Mouse (Mus musculus) neural tube, embryonic 12.5 days (tissue): Measurements from ENCODE around the gene D630045J12Rik. TPM values are rescaled to one million over a fixed set of nuclear protein-coding genes. Genes with fewer than 3 reads are reported as not detected.

Source experiments
- ATAC-seq: fragments of 200-750 bp; cut with Nextera tagmentation; 2 replicates; pipeline ENCODE4 v1.8.0; 2017; ENCODE audit warnings: low read depth, mild to moderate bottlenecking, moderate TSS enrichment, moderate library complexity; ENCODE audit not compliant: low FRiP score
- H3K27ac ChIP-seq: fragments of 300-500 bp; sonication (generic); 2 replicates; pipeline ENCODE4 v1.5.1; 2016
- H3K27me3 ChIP-seq: fragments of 300-500 bp; sonication (generic); replicated peaks from 2 replicates; pipeline ENCODE4 v1.6.1; 2016; ENCODE audit warnings: mild to moderate bottlenecking
- H3K36me3 ChIP-seq: fragments of 300-500 bp; sonication (generic); 2 replicates; pipeline ENCODE4 v1.6.1; 2016; ENCODE audit warnings: mild to moderate bottlenecking
- H3K4me1 ChIP-seq: fragments of 300-500 bp; sonication (generic); 2 replicates; pipeline ENCODE4 v1.6.1; 2016
- H3K4me2 ChIP-seq: fragments of 300-500 bp; sonication (generic); replicated peaks from 2 replicates; pipeline ENCODE4 v1.6.1; 2016; ENCODE audit warnings: mild to moderate bottlenecking
- H3K4me3 ChIP-seq: fragments of 300-500 bp; sonication (generic); 2 replicates; pipeline ENCODE4 v1.5.1; 2016
- H3K9ac ChIP-seq: fragments of 300-500 bp; sonication (generic); 2 replicates; pipeline ENCODE4 v1.6.1; 2016; ENCODE audit warnings: mild to moderate bottlenecking
- H3K9me3 ChIP-seq: fragments of 300-500 bp; sonication (generic); 2 replicates; pipeline ENCODE4 v1.6.1; 2016; ENCODE audit warnings: mild to moderate bottlenecking
- WGBS: fragments of 180-500 bp; shearing (Covaris S2); methylation state at CpG from one replicate; pipeline ENCODE4 v1.1.7; 2016; 5-methylcytosine and 5-hydroxymethylcytosine counted together
- polyA plus RNA-seq: library from polyadenylated mRNA; unstranded; fragments of >200 nt; fragmentation: Nextera tagmentation; extraction: Ambion mirVana; gene quantifications from 2 replicates; pipeline ENCODE4 v1.2.1, GENCODE M21; 2016

The D630045J12Rik gene
- polyA plus RNA-seq, 1 experiment from 2014 or later = 13.3 TPM

DNA sequence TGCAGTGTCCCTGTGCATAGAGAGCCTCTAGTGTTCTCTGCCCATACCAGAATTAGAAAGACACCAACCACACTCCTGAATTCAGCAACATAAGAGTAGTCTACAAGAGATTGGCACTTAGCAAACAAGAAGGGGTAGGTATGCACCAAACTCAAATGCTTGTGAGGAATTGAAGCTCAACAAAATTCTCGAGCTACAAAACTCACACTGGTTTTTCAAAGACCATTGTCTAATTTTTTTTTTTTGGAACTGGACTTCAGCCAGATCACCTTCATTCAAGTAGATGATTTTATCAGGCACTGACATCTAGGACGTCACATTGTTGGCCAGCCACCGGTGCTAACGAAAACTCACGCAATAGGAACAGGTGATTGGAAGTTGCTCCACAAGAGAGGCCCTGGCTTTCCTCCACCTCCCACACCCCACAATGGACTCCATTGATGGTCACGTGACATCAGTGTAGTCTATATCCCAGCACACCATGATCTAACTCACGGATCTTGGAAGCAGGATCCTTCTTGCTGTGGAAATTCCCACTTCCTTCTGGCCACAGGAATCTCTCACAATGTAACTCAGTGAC lies 151.5 kb downstream of the D630045J12Rik start:
- no peaks in the 10 kb centered on the region for H3K36me3 ChIP-seq
- 93% methylated on average over 7 of the region's 7 CpGs for WGBS
- no peaks in the 10 kb centered on the region for H3K27me3 ChIP-seq
- H3K9me3 ChIP-seq = no peaks in the 10 kb centered on the region
- no peak overlapping the region for H3K4me2 ChIP-seq
- no peak for ATAC-seq
- no peak overlapping the region for H3K27ac ChIP-seq
- no peak overlapping the region for H3K4me3 ChIP-seq
- no peak overlapping the region for H3K9ac ChIP-seq
- no peaks in the 10 kb centered on the region for H3K4me1 ChIP-seq

DNA sequence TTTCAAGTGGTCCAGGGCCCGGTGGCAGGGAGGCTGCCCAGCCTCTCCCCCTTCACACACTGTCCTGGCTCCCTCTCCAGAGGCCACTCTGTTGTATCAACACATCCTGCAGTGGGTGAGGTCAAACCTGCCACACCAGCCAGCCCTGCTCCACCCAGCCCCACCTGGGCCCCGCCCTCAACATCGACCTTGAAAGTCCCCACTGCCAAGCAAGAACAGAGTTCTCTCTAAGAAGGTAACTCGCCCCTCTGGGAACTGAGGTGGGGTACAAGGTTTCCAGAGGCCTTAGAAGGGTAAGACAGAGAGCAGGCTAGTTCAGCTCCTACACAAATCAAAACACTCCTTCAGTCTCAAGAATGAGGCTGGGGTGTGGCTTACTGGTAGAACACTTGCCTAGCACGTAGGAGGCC lies 156.8 kb downstream of the D630045J12Rik start:
- Histone ChIP-seq H3K4me1 (no peaks in the 10 kb centered on the region), H3K27me3 (no peaks in the 10 kb centered on the region), H3K4me3 (no peak overlapping the region), H3K27ac (no peak overlapping the region), H3K4me2 (no peak overlapping the region), H3K9me3 (no peaks in the 10 kb centered on the region), H3K36me3 (no peaks in the 10 kb centered on the region), H3K9ac (no peak overlapping the region)
- 72% methylated on average over 5 of the region's 5 CpGs for WGBS
- no peak for ATAC-seq

DNA sequence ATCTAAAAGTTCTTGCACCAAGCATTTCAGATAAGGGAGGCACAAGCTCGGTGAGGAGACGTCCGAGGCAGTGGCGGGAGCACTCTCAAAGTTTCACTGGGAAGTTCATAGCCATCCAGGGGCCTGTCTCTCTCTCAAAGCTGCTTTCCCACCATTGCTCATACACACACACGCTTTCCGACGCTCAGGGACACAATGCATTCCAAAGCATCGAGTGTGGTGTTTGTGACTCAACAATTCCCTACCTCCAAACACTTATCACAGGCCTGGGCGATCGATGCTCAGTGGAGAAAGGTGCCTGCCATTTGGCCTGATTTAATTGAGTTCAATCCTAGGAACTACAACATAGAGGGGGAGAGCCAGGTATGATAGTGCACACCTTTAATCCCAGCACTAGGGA lies 159.1 kb downstream of the D630045J12Rik start:
- Histone ChIP-seq H3K36me3 (no peaks in the 10 kb centered on the region), H3K9me3 (no peaks in the 10 kb centered on the region), H3K27ac (no peak overlapping the region), H3K4me1 (no peaks in the 10 kb centered on the region), H3K27me3 (no peaks in the 10 kb centered on the region), H3K4me3 (no peak overlapping the region), H3K4me2 (no peak overlapping the region), H3K9ac (no peak overlapping the region)
- WGBS = 90% methylated on average over 10 of the region's 10 CpGs
- no peak for ATAC-seq

DNA sequence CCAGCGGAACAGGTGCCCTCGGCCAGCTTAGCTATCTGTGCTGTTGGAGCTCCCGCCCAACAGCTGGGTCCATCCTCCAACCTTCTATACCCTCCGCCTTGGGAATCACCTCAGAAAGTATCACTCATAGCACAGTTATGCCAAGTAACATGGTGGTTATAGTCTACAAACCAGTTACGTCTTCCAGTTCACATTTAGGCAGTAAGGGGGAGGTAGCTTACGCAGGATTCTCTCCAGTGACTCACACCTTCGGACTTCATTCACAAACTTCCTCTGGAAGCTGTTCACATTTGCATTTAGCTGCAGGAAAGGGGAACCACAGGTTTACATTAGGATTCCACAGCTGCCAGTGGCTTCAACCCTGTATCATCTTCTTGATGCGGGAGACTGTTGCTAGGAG lies 161.3 kb downstream of the D630045J12Rik start:
- no peak overlapping the region for H3K4me2 ChIP-seq
- no peak for ATAC-seq
- 95% methylated on average over 8 of the region's 8 CpGs for WGBS
- H3K36me3 ChIP-seq = no peaks in the 10 kb centered on the region
- no peak overlapping the region for H3K9ac ChIP-seq
- no peaks in the 10 kb centered on the region for H3K9me3 ChIP-seq
- H3K4me3 ChIP-seq = no peak overlapping the region
- H3K27ac ChIP-seq = no peak overlapping the region
- H3K4me1 ChIP-seq = no peaks in the 10 kb centered on the region
- H3K27me3 ChIP-seq = no peaks in the 10 kb centered on the region

DNA sequence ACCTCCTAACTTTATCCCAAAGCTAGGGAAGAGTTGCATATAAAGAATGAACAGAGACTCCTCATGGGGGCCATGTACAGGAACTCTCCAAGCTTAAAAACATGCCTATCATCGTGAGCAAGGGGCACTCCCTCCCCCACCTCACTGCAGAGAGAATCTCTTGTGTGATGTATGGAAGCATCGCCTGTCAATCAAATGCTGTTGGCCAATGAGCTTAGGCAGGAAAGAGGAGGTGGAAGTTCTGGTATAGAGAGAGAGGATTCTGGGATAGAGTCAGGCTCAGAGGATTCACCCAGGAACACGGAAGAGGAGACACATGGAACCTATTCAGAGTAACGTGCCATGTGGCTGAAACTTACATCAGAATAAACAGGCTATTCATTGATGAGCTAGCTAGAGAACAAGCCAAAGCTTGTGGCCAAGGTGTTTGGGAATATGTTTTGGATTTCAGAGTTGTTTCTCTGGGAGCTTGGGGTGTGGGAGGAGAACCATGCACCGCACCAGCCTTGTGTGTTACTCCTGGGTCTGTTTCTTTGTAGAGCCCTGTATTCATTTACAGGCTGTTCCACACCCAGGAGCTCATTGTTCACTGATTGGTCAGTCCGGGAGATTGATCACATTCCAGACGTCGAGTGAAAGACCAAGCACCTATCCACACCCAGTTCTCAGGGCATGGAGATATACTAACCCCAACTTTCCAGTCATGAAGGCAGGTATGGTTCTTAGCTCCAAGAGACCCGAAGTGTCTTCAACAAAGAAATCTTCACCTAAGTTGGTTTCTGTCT lies 166.4 kb downstream of the D630045J12Rik start:
- Histone ChIP-seq H3K4me2 (no peak overlapping the region), H3K4me1 (no peaks in the 10 kb centered on the region), H3K27me3 (no peaks in the 10 kb centered on the region), H3K27ac (no peak overlapping the region), H3K36me3 (no peaks in the 10 kb centered on the region), H3K9ac (no peak overlapping the region), H3K9me3 (no peaks in the 10 kb centered on the region), H3K4me3 (no peak overlapping the region)
- no peak for ATAC-seq
- 84% methylated on average over 9 of the region's 9 CpGs for WGBS

DNA sequence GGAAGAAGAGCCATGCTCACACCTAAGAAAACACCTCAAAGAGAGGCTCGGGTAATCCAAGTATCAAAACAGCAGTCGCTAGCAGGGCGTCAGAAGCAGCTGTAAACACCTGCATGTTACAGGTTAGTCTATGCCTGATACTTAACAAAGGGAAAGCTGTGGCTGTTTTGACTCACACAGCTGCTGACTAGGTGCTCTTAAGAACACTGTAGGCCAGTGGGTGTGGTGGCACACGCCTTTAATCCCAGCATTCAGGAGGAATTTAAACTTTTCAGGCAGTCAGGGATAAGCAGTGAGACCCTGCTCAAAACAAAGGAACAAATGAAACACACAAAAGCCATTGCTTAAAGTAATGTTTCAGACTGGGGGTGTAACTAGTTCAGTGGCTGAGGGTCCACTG lies 170.6 kb downstream of the D630045J12Rik start:
- Histone ChIP-seq H3K27ac (no peak overlapping the region), H3K4me3 (no peak overlapping the region), H3K9ac (no peak overlapping the region), H3K27me3 (no peaks in the 10 kb centered on the region), H3K36me3 (no peaks in the 10 kb centered on the region), H3K9me3 (no peaks in the 10 kb centered on the region), H3K4me1 (no peaks in the 10 kb centered on the region), H3K4me2 (no peak overlapping the region)
- no peak for ATAC-seq
- WGBS = 54% methylated on average over 4 of the region's 4 CpGs

DNA sequence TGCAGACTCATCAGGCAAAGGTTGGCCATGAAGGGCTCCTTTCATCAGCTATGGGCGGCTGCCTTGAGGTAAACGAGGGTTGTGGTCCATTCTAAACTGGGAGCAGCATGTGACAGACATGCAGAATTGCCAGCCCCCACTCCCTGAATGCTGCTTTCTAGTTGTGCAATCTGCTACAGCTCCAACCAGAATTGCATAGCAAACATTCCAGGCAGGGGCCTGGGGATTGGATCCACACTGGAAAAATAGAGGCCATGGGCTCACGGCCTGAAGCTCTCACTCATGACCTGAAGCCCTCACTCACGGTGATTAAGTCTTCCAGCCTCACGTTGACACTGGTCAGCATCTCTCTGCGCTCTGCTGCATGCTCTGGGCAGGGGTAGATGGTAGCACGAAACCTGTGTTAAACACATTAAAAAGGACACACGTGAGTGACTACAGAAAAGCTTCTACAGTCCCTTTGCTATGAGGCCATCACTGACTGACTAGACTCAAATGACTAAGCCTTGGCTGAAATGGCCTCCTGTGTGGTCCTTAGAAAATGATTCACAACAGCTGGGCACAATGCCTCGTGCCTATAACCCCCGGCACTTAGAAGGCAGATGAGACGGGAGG lies 172.0 kb downstream of the D630045J12Rik start:
- H3K4me2 ChIP-seq = no peak overlapping the region
- no peak overlapping the region for H3K4me3 ChIP-seq
- H3K9ac ChIP-seq = no peak overlapping the region
- H3K4me1 ChIP-seq = no peaks in the 10 kb centered on the region
- no peaks in the 10 kb centered on the region for H3K9me3 ChIP-seq
- H3K27me3 ChIP-seq = no peaks in the 10 kb centered on the region
- H3K27ac ChIP-seq = no peak overlapping the region
- no peaks in the 10 kb centered on the region for H3K36me3 ChIP-seq
- ATAC-seq = no peak
- WGBS = 64% methylated on average over 11 of the region's 11 CpGs

- Histone ChIP-seq H3K4me2 (no peak overlapping the region), H3K4me3 (no peak overlapping the region), H3K27me3 (no peaks in the 10 kb centered on the region), H3K27ac (no peak overlapping the region), H3K9ac (no peak overlapping the region), H3K36me3 (no peaks in the 10 kb centered on the region), H3K4me1 (no peaks in the 10 kb centered on the region), H3K9me3 (no peaks in the 10 kb centered on the region)
- WGBS = 72% methylated on average over 4 of the region's 4 CpGs
- ATAC-seq = no peak
Observed at GRCm38 (mm10) chr6:38080364-38080763, 173.4 kb downstream of the D630045J12Rik start.

GRCm38 (mm10) chr6:38073592-38073991 lies 180.2 kb downstream of the D630045J12Rik start:
- Histone ChIP-seq H3K9me3 (0 out of 2 replicates have a peak, but pooled peaks cover 4% of the 10 kb centered on the region), H3K27ac (no peak overlapping the region), H3K4me2 (no peak overlapping the region), H3K9ac (no peak overlapping the region), H3K27me3 (no peaks in the 10 kb centered on the region), H3K4me3 (no peak overlapping the region), H3K4me1 (no peaks in the 10 kb centered on the region; the same call in 1 of the 2 replicates), H3K36me3 (no peaks in the 10 kb centered on the region)
- ATAC-seq = no peak
- WGBS = 89% methylated on average over 3 of the region's 3 CpGs

Other genes starting within 250 kb of the D630045J12Rik start
- 0.66 and 0.77 TPM in 2 replicates for gene Svopl, start 207.0 kb downstream of the D630045J12Rik start, polyA plus RNA-seq
- gene Tmem213, start 144.8 kb downstream of the D630045J12Rik start, polyA plus RNA-seq = not detected in 2 replicates
- gene Atp6v0a4, start 129.4 kb downstream of the D630045J12Rik start, polyA plus RNA-seq = 0.15 TPM in 1 of 2 replicates, not detected in the other
- gene Zc3hav1l, start 45.2 kb upstream of the D630045J12Rik start, polyA plus RNA-seq = 12.9 and 14.9 TPM in 2 replicates
- gene Zc3hav1, start 100.6 kb upstream of the D630045J12Rik start, polyA plus RNA-seq = 1.8 and 2.0 TPM in 2 replicates
- gene Ttc26, start 127.5 kb upstream of the D630045J12Rik start, polyA plus RNA-seq = 10.2 and 11.7 TPM in 2 replicates
- 30.2 and 32.8 TPM in 2 replicates for gene Ubn2, start 179.9 kb upstream of the D630045J12Rik start, polyA plus RNA-seq